Mouse (Mus musculus): ENCODE results near the gene 4933421I07Rik.
A peak's percentile ranks its signal among the peaks of the same experiment; 100 is the strongest.

4933421I07Rik gene

DNA sequence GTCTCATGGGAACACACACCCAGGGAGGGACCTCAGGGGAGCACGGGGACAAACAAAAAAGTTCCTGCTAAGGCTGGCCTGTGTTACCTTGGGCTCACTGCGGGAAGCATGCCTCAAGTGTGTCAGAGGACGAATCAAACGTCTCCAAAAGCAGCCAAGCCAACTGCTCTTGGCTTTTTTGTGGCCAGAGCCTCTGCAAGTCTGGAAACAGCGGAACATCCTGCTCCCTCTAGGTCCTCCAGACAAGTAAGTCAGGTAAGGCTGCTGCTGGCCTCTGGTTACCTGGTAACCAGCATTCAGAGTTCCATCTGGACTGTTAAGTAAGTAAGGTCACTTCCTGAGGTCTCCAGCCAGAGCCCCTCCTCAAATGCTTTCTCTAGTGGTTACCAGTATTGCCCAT lies at the start of gene 4933421I07Rik:
4933421I07Rik (minus strand) TSS at position 271 of the 400 bp plus-strand sequence.
- DNase-seq (ENCODE audit: low read depth): no peak

DNA sequence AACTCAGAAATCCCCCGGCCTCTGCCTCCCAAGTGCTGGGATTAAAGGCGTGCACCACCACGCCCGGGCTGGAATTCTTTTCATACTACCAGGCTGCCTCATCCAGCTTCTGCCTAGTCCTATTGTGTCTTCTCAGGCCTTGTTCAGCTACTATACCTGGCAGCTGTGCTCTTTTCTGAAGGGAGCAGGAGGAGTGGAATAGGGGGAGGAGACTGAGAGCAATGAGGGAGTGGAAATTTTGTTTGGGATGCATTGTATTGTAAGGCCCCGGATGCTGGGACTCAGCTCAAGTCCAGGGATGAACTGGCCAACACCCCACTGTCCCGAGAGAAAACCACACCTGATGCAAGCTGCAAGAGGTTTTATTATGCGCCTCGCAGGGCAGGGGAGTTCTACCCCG lies 49.4 kb upstream of the 4933421I07Rik start:
- DNase-seq (ENCODE audit: low read depth): no peak

DNA sequence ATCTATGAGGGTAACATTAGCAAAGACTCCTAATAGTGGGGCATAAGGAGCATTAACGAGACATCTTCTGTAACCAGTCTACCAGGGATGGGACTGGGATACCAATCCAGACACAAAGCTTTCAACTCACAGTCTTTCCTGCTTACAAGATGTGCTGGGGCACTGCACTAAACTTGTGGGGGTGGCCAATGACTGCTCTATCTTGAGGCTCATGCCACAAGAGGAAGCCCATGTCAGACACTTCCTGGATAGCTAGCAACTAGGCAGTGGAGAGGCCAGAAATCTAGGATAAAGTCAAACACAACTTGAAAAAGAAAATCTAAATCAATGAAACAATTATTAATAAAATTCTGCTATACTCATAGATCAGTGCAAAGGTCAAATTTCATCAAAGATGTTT lies 48.3 kb upstream of the 4933421I07Rik start:
- no peak for DNase-seq (ENCODE audit: low read depth)

DNA sequence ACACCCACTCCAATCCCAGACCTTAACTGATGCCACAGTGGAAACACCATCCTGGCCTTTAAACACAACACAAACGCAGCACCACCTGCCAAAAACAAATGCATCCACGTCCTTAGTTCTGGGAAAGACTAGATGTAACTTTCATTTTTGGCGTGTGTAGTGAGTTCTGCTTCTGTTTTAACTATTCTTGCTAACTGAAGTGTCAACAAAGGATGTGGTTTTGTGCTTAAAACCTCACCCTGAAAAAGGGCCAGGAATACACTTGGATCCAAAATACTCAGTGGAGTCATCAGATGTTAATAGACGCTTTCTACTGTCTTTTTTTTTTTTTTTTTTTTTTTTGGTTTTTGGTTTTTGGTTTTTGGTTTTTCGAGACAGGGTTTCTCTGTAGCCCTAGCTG lies 42.9 kb upstream of the 4933421I07Rik start:
- no peak for DNase-seq (ENCODE audit: low read depth)

DNA sequence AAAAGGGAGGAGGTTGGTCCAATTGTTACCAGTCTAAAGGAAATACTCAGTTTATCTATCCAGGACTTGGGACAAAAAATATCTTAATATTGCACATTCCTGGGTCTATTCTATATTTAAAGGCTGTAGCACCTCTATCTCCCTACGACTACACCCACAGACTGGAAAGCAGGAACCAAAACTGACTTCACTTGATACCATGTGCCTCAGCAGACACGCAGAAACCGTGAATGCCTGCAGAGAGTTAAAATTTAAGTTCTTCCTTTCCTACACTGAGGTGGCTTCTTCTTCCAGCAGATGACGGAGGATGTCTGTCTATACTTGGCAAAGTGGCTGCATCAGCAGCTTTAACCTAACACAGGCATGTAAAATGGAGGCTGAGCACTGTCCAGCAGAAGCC lies 42.4 kb upstream of the 4933421I07Rik start:
- DNase-seq (ENCODE audit: low read depth): no peak

DNA sequence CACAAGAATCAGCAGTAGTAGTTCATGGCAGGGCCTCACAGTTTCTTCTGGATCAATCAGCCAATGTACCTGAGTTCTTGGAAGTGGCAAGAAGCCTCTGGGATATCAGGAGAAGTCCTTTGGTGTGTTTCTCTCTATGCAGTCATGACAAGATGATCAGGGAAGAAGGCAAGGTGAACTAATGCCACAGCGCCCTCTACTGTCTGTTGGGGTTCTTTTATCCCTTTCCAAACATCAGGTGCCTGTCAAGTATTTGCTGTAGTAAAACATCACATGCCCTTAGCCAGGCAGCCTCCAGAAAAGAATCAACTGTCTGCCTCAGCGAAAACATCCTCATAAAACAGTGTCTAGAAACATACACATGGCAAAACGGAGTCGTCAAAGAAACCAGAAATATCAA lies 6.7 kb upstream of the 4933421I07Rik start:
- DNase-seq (ENCODE audit: low read depth): no peak

DNA sequence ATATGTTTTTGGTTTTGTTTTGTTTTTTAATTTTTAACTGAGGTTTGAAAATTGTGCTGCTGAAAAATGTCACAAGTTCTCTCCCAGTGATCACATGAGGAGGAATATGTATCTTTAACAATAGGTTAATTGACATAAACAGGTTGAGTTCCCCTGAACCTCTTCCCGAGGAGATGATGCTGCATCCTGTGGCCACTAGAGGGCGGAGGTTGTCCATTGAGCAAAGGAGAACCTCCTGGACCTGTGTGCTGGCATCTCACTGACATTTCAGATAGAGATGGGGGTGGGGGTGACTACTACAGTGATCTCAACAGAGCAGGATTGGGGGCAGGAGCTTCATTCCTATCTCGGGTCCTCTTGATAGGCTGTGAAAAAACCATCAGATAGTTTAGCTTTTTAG lies 2.7 kb upstream of the 4933421I07Rik start:
- peak; percentile 8 for DNase-seq (ENCODE audit: low read depth)

DNA sequence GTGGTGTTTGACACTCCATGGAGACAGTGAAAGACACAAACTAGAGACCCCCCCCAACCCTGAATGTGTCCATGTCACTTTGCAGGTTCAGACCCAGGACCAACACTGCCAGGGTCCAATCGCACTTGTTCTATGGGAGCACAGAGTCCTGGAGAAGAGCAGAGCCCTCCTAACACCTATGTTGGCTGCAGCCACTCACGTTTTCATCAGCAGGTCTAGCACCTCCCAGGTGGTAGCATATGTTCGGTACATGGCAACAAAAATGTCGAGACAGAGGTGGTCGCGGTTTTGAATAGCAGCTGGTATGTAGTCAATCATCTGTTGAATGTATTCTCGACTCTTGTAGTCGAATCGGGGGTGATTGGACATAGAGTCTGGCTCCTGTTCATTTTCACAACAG lies 568 bp downstream of the 4933421I07Rik start:
- DNase-seq (ENCODE audit: low read depth): no peak

All from c-Kit-positive CD71-negative TER-119-negative erythroid progenitor cells, embryonic 14.5 days (primary cell).